Mouse (Mus musculus) ZHBTc4 (cell line): ENCODE measurements around the gene Papolg.
"Not testable (repeated sequence)": the region's sequence is repeated elsewhere in the genome, so short reads cannot be mapped to it uniquely, and the experiment has no call there.

ENCODE experiments used
- DNase-seq: peaks from one replicate; pipeline ENCODE4 v3.0.0-alpha.2; 2011; ENCODE audit warnings: low read depth, low spot score

Papolg gene

GRCm38 (mm10) chr11:23895060-23895426, at the start of gene Papolg:
Papolg (minus strand) TSS chr11:23895253.
- DNase-seq, result peak; percentile 97

GRCm38 (mm10) chr11:23928146-23928545, 33.1 kb upstream of the Papolg start:
- peak; percentile 77 for DNase-seq

- peak; percentile 37 for DNase-seq
Observed at GRCm38 (mm10) chr11:23927643-23928042, 32.6 kb upstream of the Papolg start.

GRCm38 (mm10) chr11:23913824-23914223, 18.8 kb upstream of the Papolg start:
- not testable (repeated sequence) for DNase-seq

- peak; percentile 13 for DNase-seq
Observed at GRCm38 (mm10) chr11:23903909-23904308, 8.9 kb upstream of the Papolg start.

- DNase-seq, result peak; percentile 45
Observed at GRCm38 (mm10) chr11:23894141-23895059, 653 bp downstream of the Papolg start.

GRCm38 (mm10) chr11:23893556-23893955, 1.5 kb downstream of the Papolg start:
- DNase-seq, result no peak

- no peak for DNase-seq
Observed at GRCm38 (mm10) chr11:23864326-23864725, 30.7 kb downstream of the Papolg start.

GRCm38 (mm10) chr11:23856723-23857112, 38.3 kb downstream of the Papolg start:
- no peak for DNase-seq

- no peak for DNase-seq
Observed at GRCm38 (mm10) chr11:23856054-23856722, 38.9 kb downstream of the Papolg start.

GRCm38 (mm10) chr11:23855182-23855802, 39.8 kb downstream of the Papolg start:
- peak; percentile 87 for DNase-seq

- DNase-seq, result no peak
Observed at GRCm38 (mm10) chr11:23853306-23853705, 41.7 kb downstream of the Papolg start.

GRCm38 (mm10) chr11:23846016-23846815, 48.8 kb downstream of the Papolg start:
- peak; percentile 43 for DNase-seq

GRCm38 (mm10) chr11:23823244-23823643, 71.8 kb downstream of the Papolg start:
- DNase-seq, result no peak

GRCm38 (mm10) chr11:23821652-23822051, 73.4 kb downstream of the Papolg start:
- DNase-seq, result no peak

GRCm38 (mm10) chr11:23820977-23821376, 74.1 kb downstream of the Papolg start:
- no peak for DNase-seq

GRCm38 (mm10) chr11:23818745-23819144, 76.3 kb downstream of the Papolg start:
- DNase-seq, result no peak
